Mouse (Mus musculus) splenic B cell, adult 2 months (primary cell): ENCODE data around the gene Gm42957.
"Not testable (repeated sequence)": the region's sequence is repeated elsewhere in the genome, so short reads cannot be mapped to it uniquely, and the experiment has no call there.

Experiments
- DNase-seq: peaks from one replicate; pipeline ENCODE4 v3.0.0-alpha.2; 2011; ENCODE audit warnings: low read depth, low spot score
- H3K27me3 ChIP-seq: 2 replicates; pipeline ENCODE4 v1.6.1; 2012; ENCODE audit warnings: mild to moderate bottlenecking, low read length, moderate library complexity, mixed read lengths; ENCODE audit not compliant: control insufficient read depth, poor library complexity, insufficient read depth, severe bottlenecking
- H3K36me3 ChIP-seq: 2 replicates; pipeline ENCODE4 v1.6.1; 2012; ENCODE audit warnings: mild to moderate bottlenecking, low read length, moderate library complexity, mixed read lengths; ENCODE audit not compliant: control insufficient read depth, poor library complexity, insufficient read depth, severe bottlenecking

Gene Gm42957

DNA sequence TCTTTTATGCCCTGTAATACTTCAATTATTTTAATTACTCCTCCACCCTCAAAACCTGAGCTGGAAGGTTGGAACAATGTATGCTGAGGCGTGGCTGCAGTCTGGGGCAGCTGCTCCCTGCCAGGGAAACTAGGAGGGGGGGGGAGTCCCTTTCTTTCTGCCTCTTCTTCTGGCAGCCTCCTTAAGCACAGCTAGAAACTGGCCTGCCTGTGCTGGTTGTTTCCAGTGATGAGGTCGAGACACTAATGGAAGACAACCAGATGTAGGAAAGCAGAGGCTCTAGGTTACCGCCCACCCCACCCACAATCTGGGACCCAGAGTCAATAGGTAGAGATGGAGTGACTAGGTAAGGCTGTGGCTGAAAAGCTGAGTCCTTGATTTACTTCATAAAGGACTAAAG, 40.4 kb downstream of the Gm42957 start:
- H3K27me3 ChIP-seq: no peaks in the 10 kb centered on the region
- no peak for DNase-seq
- no peaks in the 10 kb centered on the region for H3K36me3 ChIP-seq

DNA sequence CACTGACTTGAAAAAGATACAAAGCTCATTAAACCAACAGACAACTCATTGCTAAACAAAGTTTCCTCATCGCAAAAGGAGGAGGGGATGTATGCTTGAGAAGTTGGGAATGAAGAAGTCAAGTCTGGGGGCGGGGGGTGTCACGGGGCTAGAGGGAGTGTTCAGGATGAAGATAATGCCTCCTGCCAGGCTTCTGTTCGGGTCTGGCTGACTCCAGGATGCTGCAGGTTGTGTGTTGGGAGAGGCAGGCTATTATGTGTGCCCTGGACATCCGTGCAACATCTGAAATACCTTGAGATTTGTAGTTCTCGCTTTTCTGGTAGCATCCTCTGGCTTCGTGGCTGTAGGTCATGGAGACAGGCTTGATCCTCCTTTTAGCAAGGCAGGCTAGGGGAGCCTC, 43.2 kb downstream of the Gm42957 start:
- Histone ChIP-seq H3K27me3 (no peaks in the 10 kb centered on the region), H3K36me3 (no peaks in the 10 kb centered on the region)
- DNase-seq: no peak

DNA sequence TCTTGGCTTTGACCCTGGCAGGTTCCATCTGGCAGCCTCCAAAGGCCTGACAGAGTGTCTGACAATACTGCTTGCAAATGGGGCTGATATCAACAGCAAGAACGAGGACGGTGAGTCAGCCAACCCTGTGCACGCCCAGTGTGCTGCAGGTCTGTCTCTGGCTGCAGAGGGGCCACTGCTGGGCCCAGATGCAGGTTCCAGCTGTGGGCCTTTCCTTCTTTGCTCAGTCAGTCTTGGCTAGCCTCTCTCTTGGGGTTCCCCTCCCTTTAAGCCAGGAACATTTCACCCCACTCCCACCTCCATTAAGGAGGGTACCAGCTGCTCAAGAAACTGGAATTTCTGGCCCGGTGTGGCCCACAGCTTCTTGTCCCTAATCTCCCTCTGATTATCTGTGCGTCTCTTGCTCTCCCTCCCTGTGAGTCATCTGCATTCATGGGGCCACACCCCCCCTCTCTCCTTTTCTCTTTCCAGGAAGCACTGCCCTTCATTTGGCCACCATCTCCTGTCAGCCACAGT, 43.9 kb downstream of the Gm42957 start:
- no peak for DNase-seq
- Histone ChIP-seq H3K36me3 (no peaks in the 10 kb centered on the region), H3K27me3 (no peaks in the 10 kb centered on the region)

DNA sequence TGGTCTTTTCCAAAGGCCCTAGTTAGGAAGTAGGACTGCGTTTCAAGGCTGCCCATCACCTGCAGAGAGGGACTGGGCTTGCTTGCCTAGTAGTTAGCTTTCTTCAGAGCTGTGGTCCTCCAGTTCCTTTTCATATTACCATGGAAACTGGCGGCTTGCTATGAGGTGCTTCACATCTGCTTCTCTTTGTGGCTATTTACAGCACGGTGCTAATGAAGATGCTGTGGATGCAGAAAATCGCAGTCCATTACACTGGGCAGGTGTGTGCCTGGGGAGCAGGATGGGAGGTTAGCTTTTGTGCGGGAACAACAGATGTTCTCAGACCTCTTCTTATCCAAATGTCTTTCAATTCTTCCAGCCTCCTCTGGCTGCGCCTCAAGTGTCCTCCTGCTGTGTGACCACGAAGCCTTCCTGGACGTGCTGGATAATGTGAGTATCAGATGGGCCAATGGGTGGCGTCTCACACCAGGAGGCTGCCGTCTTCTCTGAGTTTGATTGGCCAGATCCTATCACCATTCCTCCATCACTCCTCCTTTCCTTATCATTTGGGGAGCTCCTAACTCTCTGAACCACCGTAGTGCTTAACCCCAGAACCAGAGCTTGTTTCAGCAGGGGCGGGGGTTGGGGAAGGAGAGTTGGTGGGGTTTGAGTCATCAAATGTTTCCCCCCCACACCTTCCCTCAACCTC, 45.1 kb downstream of the Gm42957 start:
- H3K36me3 ChIP-seq: no peaks in the 10 kb centered on the region
- DNase-seq: no peak
- no peaks in the 10 kb centered on the region for H3K27me3 ChIP-seq

DNA sequence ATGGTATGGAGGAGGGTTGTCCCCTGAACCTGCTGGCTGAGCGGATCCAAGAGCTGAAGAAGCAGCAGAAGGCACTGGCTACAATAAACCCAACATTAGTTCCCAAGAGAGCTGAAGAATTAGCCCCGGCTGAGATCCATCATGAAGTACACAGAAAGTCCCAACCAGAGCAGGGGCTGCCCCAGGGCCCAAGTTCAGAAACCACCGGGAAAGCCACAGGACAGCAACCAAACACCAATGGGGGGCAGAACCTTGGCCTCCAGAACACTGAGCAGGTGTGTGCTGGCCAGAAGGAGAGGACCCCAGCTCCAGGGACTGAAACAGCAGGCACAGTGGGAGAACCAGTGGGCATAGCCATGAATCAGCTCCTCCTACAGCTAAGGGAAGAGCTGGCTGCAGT, 48.2 kb downstream of the Gm42957 start:
- DNase-seq: no peak
- Histone ChIP-seq H3K27me3 (no peaks in the 10 kb centered on the region), H3K36me3 (no peaks in the 10 kb centered on the region)

DNA sequence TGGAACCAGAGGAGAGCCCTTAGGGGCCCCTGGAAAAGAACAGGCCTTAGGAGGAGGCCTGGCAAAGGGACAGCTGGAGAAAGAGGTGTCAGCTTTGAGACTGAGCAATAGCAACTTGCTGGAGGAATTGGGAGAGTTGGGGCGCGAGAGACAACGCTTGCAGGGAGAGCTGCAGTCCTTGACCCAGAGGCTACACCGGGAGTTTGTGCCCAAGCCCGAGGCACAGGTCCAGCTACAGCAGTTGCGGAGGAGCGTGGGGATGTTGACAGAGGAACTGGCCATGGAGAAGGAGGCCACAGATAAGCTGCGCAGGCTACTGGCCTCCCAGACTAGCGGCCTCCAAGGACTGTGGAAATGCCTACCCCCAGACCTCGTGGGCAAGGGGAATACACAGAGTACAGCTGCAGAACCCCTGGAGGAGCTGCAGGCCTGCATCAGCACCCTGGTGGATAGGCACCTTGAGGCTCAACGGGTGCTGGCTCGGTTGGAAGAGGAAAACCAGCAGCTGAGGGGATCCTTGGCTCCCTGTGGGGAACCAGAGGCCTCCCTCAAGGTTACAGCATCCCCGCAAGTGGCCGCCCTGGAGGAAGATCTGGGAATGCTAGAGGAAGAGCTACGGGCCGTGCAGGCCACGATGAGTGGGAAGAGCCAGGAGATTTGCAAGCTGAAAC, 49.0 kb downstream of the Gm42957 start:
- no peaks in the 10 kb centered on the region for H3K27me3 ChIP-seq
- no peak for DNase-seq
- no peaks in the 10 kb centered on the region for H3K36me3 ChIP-seq

DNA sequence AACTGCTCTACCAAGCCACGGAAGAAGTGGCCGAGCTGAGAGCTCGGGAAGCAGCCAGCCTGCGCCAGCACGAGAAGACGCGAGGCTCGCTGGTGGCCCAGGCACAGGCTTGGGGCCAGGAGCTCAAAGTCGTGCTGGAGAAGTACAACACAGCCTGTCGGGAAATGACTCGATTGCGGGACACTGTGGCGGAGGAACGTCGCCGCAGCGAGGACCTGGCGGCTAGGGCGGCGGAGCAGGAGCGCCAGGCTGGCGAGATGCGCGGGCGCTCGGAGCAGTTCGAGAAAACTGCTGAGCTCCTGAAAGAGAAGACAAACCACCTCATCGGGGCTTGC, 49.5 kb downstream of the Gm42957 start:
- DNase-seq: no peak
- H3K27me3 ChIP-seq: no peaks in the 10 kb centered on the region
- no peaks in the 10 kb centered on the region for H3K36me3 ChIP-seq

DNA sequence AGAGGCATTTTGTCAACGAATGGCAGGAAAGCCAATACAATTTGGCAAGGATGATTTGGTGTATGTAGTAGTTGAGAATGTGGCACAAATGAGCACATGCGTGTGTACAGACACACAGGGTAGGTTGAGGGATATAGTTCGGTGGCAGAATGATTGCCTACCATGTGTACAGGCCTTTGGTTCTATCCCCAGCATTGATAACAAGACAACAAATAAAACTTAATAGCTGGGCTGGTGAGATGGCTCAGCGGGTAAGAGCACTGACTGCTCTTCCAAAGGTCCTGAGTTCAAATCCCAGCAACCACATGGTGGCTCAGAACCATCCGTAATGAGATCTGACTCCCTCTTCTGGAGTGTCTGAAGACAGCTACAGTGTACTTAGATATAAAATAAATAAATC, 50.8 kb downstream of the Gm42957 start:
- not testable (repeated sequence) for DNase-seq, H3K36me3 ChIP-seq, H3K27me3 ChIP-seq

DNA sequence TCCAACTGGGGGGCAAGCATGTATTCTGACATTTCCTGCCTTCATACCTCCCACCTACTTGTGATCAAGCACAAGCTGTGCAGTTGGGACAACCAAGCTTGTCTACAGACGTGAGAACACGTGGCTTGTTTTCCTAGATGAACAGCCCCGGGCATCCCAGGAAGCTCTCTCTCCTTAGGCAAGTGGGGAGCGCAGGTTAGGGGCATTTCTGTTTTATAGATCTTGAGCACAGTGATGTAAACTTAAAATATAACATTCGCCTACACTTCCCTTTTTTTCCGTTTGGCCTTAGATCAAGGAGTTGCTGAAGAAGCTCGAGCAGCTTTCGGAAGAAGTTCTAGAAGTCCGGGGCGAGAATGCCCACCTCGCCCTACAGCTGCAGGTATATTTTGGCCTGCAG, 53.6 kb downstream of the Gm42957 start:
- no peak for DNase-seq
- H3K36me3 ChIP-seq: no peaks in the 10 kb centered on the region
- H3K27me3 ChIP-seq: no peaks in the 10 kb centered on the region

DNA sequence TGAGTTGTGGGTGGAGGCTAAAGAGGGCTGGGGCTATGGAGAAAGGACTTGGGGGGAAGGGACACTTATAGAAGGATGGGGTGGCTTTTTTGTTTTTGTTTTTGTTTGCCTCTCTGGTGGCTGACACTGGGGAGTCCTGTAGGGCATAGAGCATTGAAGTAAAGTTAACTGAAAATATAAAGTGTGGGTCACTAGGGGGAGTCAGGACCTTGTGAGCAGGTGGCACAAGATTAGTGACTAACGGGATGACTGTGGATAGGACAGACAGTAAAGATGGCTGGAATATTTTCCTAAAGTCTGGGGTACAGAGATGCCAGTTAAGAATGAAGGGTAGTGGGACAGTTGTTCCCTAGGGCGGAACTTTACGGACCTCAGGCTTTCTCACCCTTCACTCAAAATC, 55.0 kb downstream of the Gm42957 start:
- DNase-seq: peak; percentile 45
- H3K27me3 ChIP-seq: no peaks in the 10 kb centered on the region
- no peaks in the 10 kb centered on the region for H3K36me3 ChIP-seq

DNA sequence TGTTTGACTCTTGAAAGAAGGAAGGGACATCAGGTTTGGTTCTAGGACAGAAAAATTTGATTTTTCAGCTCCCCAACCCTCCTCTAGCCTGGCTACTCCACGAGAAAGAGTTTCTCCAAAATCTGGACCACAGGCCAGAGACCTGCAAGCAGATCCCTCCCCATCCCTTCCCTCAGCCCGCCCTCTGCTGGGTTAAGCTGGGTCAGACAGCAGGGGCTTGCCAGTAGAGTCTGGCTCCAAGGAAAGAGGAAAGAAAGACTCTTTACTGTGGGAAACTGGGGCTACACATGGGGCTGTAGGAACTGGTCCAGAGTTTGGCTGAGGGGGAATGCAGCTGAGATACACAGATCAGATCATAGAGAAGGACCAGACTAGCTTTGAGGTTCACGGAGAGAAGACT, 57.2 kb downstream of the Gm42957 start:
- Histone ChIP-seq H3K27me3 (no peaks in the 10 kb centered on the region), H3K36me3 (no peaks in the 10 kb centered on the region)
- no peak for DNase-seq

DNA sequence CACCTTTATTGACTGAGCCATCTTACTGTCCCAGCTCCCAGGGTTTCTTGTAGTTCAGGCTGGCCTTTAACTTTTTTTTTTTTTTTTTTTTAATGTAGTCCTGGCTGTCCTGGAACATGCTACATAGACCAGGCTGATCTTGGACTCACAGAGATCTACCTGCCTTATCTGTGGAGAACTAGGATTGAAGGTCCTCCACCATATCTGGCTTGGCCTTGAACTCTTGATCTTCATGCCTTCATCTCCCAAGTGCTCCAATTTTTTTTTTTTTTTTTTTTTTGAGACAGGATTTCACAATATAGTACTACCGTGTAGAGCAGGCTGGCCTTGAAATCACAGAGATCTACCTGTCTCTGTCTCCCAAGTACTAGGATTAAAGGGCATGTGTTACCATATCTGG, 58.3 kb downstream of the Gm42957 start:
- Histone ChIP-seq H3K36me3 (no peaks in the 10 kb centered on the region), H3K27me3 (no peaks in the 10 kb centered on the region)
- DNase-seq: no peak

DNA sequence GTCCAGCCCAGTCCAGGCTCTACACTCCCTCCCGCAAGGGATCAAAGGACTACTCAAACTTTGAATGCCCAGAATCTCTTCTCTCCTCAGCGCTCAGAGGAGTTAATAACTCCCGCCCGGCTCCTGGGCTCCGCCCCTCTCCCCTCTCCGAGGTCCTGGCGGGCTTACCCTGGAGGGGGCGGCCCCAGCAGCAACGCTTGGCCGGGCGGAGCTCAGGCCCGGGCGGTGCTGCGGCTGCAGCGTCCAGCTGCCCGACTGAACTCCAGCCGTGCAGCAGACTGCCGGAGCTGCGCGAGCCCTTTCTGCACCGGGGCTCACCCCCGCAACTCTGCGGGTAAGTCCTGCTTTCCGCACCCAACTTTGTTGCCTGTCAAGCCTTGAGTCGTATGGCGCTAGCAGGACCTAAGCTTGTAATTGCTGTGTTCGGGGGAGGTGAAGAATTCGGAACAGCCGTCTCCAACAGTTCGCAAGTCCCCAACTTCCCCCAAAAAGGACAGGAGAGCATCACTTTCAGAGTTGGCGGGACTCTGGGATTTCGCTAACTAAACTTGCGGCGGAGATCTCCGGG, 61.0 kb downstream of the Gm42957 start, which contains the start of gene Pias3:
Gene Pias3 (plus strand): TSS at position 187 of the 568 bp plus-strand sequence.
- Histone ChIP-seq H3K36me3 (no peaks in the 10 kb centered on the region), H3K27me3 (no peaks in the 10 kb centered on the region)
- DNase-seq: peak; percentile 59

DNA sequence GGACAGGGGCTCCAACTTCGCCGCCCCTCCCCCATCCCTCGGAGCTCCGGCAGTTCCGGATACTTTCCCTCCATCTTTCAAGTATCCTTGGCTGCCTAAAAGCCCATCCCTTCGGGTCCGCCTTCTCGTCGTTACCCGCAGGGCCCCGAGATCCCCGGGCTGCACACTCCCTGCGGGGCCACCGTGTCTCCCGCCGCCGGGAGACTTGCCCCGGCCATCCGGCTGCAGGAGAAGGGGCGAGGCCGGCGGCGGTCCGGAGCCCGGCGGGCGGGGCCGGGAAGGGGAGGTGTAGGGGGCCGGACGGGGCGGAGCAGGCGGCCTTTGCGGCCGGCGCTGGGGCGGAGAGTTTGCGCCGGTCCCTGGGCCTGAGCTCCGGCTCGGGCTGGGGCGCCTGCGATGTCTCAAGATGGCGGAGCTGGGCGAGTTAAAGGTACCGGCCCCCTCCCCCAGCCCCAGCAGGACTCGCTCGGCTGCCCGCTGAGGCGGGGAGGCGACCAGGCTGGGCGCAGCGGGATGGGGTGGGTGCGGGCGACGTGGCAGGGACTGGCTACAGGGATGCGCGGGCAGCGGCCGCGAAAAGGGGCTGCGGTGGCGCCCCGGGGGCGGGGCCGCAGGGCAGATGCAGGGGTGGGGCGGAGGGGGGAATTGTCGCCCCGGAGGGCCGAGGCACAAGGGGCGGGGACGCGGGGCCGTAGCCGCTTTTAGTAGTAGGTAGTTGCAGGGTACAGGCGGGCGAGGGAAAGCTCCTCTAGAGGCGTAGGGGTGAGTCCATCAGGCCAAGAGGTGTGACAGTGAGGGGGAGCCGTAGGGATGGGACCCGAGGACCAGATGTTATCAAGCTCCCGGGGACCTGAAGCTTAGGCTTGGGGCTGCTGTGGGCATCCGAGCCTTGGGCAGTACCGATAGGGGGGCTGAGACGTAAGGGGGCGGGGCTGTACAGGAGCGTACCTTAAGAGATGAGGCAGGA, 61.8 kb downstream of the Gm42957 start:
- Histone ChIP-seq H3K36me3 (no peaks in the 10 kb centered on the region), H3K27me3 (no peaks in the 10 kb centered on the region)
- DNase-seq: peak; percentile 88
